Mouse (Mus musculus) lung, adult 2 months (tissue): Measurements from ENCODE around the gene Vwa8.

Experiments used
- CTCF ChIP-seq: fragments of 200-500 bp; IDR thresholded peaks from 2 replicates; pipeline ENCODE4 v1.5.1; 2011; ENCODE audit warnings: mild to moderate bottlenecking, low read length, control low read depth; ENCODE audit not compliant: insufficient read depth
- POLR2A ChIP-seq: fragments of 200-500 bp; IDR thresholded peaks from 2 replicates; pipeline ENCODE4 v1.6.1; 2011; ENCODE audit warnings: low read depth, mild to moderate bottlenecking, control low read depth, low read length, borderline replicate concordance; ENCODE audit errors: extremely low read depth

DNA sequence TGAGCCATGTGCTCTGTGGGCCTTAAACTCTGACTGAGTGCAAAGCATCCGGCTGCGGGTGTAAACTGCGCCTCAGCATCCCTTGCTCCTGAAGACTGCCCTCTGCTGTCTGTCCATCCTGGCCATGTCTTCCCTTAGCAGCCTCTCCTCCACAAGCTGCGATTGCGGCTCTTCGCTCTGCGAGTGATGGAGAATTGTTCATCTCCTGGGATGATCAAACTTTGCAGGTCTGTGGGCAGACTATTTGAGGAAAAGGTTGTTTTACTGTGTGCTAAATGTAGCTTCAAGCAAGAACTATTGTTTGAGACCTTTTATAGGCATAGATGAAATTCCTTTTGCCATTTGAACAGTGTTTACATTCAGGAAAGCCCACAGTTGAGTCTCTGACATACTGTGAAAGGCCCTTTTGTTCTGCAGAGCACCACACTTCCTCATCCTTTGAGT is 286.1 kb downstream of the Vwa8 start:
- TF ChIP-seq CTCF, result peak; percentile 63
- TF ChIP-seq POLR2A, result no peak
